Mouse (Mus musculus) cerebellum, adult (tissue): ENCODE results near the gene Trp53bp1.

Experiments used
- ATAC-seq: cut with Nextera tagmentation; 2 replicates; pipeline ENCODE4 v1.9.2; 2017; ENCODE audit warnings: mild to moderate bottlenecking, moderate library complexity, mixed read lengths; ENCODE audit not compliant: insufficient number of reproducible peaks, low FRiP score, low TSS enrichment

Gene Trp53bp1

DNA sequence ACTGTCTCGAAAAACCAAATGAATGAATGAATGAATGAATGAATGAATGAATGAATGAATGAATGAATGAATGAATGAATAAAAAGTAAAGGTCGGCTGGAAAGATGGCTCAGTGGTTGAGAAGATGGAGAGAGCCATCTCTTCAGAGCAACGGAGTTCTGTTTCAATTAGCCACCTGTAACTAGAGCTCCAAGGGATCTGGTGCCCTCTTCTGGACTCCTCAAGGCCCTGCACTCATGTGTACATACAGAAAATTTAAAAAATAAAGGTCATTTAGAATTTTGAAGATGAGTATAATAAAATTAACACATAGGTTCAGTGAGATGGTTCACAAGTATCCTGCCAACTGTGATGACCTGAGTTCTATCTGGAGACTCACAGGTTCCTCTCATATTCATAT lies 118.1 kb downstream of the Trp53bp1 start:
- no peak for ATAC-seq

DNA sequence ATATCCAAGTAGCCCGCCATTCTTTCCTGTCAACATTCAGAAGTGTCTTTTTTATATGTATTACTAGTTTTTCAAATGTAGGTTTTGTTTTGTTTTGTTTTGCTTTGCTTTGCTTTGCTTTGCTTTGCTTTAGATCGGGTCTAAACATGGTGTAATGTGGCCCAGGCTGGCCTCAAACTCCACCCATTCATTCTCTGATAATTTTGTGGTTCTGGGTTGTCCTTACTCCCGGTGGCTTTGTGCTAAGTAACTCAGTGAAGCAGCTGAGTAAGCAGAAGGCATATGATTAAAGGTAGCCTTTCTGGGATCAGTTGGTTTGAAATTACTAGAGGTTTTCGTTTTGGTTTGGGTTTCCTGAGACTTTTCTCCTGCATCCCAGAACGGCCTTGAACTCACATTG lies 121.5 kb downstream of the Trp53bp1 start:
- no peak for ATAC-seq
